Mouse (Mus musculus) heart, embryonic 14.5 days (tissue): ENCODE data around the gene Gatad2b. TPM values are rescaled to one million over a fixed set of nuclear protein-coding genes. Genes with fewer than 3 reads are reported as not detected.

Source experiments
- ATAC-seq: fragments of 200-750 bp; cut with Nextera tagmentation; 2 replicates; pipeline ENCODE4 v1.8.0; 2017; ENCODE audit warnings: low read depth, moderate TSS enrichment; ENCODE audit not compliant: insufficient number of reproducible peaks, insufficient read depth, low FRiP score
- H3K27ac ChIP-seq, 2 experiments: fragments of 200-500 bp in 1 of 2; fragments of 300-500 bp in 1 of 2; sonication (generic) in 1 of 2; replicated peaks in 1 of 2; 2 replicates each; pipeline ENCODE4 v1.5.1; 2012 to 2014; ENCODE audit warnings: low read depth in 2 of 2, low read length in 2 of 2, control low read depth in 1 of 2, mild to moderate bottlenecking in 1 of 2, mixed read lengths in 1 of 2; ENCODE audit not compliant: control insufficient read depth in 1 of 2, insufficient read depth in 1 of 2
- H3K27me3 ChIP-seq: fragments of 300-500 bp; sonication (generic); 2 replicates; pipeline ENCODE4 v1.6.1; 2014; ENCODE audit warnings: mild to moderate bottlenecking, low read length, control low read depth; ENCODE audit not compliant: control insufficient read depth, insufficient read depth
- H3K36me3 ChIP-seq: fragments of 300-500 bp; sonication (generic); 2 replicates; pipeline ENCODE4 v1.6.1; 2014; ENCODE audit warnings: mild to moderate bottlenecking, control low read depth, low read length, mixed read lengths; ENCODE audit not compliant: control insufficient read depth, insufficient read depth
- H3K4me1 ChIP-seq, 2 experiments: fragments of 200-500 bp in 1 of 2; fragments of 300-500 bp in 1 of 2; sonication (generic) in 1 of 2; 2 replicates each; pipeline ENCODE4 v1.6.1; 2012 to 2014; ENCODE audit warnings: low read length in 2 of 2, control low read depth in 1 of 2, mixed read lengths in 1 of 2; ENCODE audit not compliant: control insufficient read depth in 2 of 2, insufficient read depth in 2 of 2
- H3K4me2 ChIP-seq: fragments of 300-500 bp; sonication (generic); 2 replicates; pipeline ENCODE4 v1.6.1; 2014; ENCODE audit warnings: mild to moderate bottlenecking, low read length
- H3K4me3 ChIP-seq, 2 experiments: fragments of 200-500 bp in 1 of 2; fragments of 300-500 bp in 1 of 2; sonication (generic) in 1 of 2; 2 replicates each; pipeline ENCODE4 v1.5.1; 2012 to 2014; ENCODE audit warnings: low read length in 2 of 2, mild to moderate bottlenecking in 2 of 2, control low read depth in 1 of 2, low read depth in 1 of 2, moderate library complexity in 1 of 2; ENCODE audit not compliant: control insufficient read depth in 1 of 2, insufficient read depth in 1 of 2
- H3K9ac ChIP-seq: fragments of 300-500 bp; sonication (generic); 2 replicates; pipeline ENCODE4 v1.6.1; 2014; ENCODE audit warnings: mild to moderate bottlenecking, low read length
- H3K9me3 ChIP-seq: fragments of 300-500 bp; sonication (generic); 2 replicates; pipeline ENCODE4 v1.6.1; 2016; ENCODE audit warnings: low read length, control low read depth; ENCODE audit not compliant: control insufficient read depth
- WGBS: fragments of 180-500 bp; shearing (Covaris S2); extraction: QIAGEN DNeasy Blood & Tissue Kit; methylation state at CpG from one replicate; pipeline ENCODE4 v1.1.7; 2014; 5-methylcytosine and 5-hydroxymethylcytosine counted together
- polyA plus RNA-seq: library from polyadenylated mRNA; unstranded; fragments of >200 nt; fragmentation: Nextera tagmentation; extraction: Ambion mirVana; gene quantifications from 2 replicates; pipeline ENCODE4 v1.2.1, GENCODE M21; 2014

Gene Gatad2b
- polyA plus RNA-seq, 1 experiment from 2014 or later: 9.4 TPM

GRCm38 (mm10) chr3:90384851-90385375, 91.9 kb downstream of the Gatad2b start:
- 82% methylated on average over 7 of the region's 7 CpGs for WGBS
- peaks cover 5% of the 10 kb centered on the region; the same call in 1 of the 2 replicates for H3K36me3 ChIP-seq
- H3K9ac ChIP-seq: no peak overlapping the region
- H3K4me3 ChIP-seq: no peak overlapping the region
- H3K9me3 ChIP-seq: no peaks in the 10 kb centered on the region
- peaks cover 14 to 22% of the 10 kb centered on the region in 2 experiments for H3K4me1 ChIP-seq
- ATAC-seq: no peak
- H3K27me3 ChIP-seq: no peaks in the 10 kb centered on the region
- H3K4me2 ChIP-seq: no peak overlapping the region
- no peak overlapping the region for H3K27ac ChIP-seq

GRCm38 (mm10) chr3:90386817-90387216, 93.8 kb downstream of the Gatad2b start:
- WGBS: 96% methylated on average over 10 of the region's 10 CpGs
- peaks cover 11% of the 10 kb centered on the region for H3K36me3 ChIP-seq
- peaks cover 14 to 27% of the 10 kb centered on the region in 2 experiments for H3K4me1 ChIP-seq
- H3K9me3 ChIP-seq: no peaks in the 10 kb centered on the region
- ATAC-seq: no peak
- H3K27me3 ChIP-seq: no peaks in the 10 kb centered on the region
- H3K4me2 ChIP-seq: no peak overlapping the region
- no peak overlapping the region for H3K9ac ChIP-seq
- no peak overlapping the region for H3K27ac ChIP-seq
- H3K4me3 ChIP-seq: no peak overlapping the region

- H3K4me3 ChIP-seq: no peak overlapping the region
- WGBS: 31% methylated on average over 11 of the region's 11 CpGs
- no peak for ATAC-seq
- H3K36me3 ChIP-seq: peaks cover 17% of the 10 kb centered on the region
- H3K9me3 ChIP-seq: no peaks in the 10 kb centered on the region
- H3K4me1 ChIP-seq: peaks cover 14 to 27% of the 10 kb centered on the region in 2 experiments
- H3K9ac ChIP-seq: no peak overlapping the region
- no peaks in the 10 kb centered on the region for H3K27me3 ChIP-seq
- H3K4me2 ChIP-seq: peak overlapping the region; percentile 31; the same call in 1 of the 2 replicates
- no peak overlapping the region for H3K27ac ChIP-seq
Measured at GRCm38 (mm10) chr3:90387483-90387882, 94.5 kb downstream of the Gatad2b start.

GRCm38 (mm10) chr3:90388192-90388591, 95.2 kb downstream of the Gatad2b start:
- Histone ChIP-seq H3K36me3 (peaks cover 24% of the 10 kb centered on the region), H3K9ac (no peak overlapping the region; the same call in 1 of the 2 replicates), H3K27me3 (no peaks in the 10 kb centered on the region), H3K4me1 (peaks cover 14 to 27% of the 10 kb centered on the region in 2 experiments), H3K4me2 (peak overlapping the region; percentile 98), H3K27ac (no peak overlapping the region), H3K4me3 (no peak overlapping the region; a peak in 1 of 4 replicates), H3K9me3 (no peaks in the 10 kb centered on the region)
- 87% methylated on average over 4 of the region's 4 CpGs for WGBS
- no peak for ATAC-seq

- Histone ChIP-seq H3K4me3 (peak overlapping the region; percentile 59 to 70), H3K9me3 (no peaks in the 10 kb centered on the region), H3K36me3 (peaks cover 31% of the 10 kb centered on the region), H3K9ac (peak overlapping the region; percentile 69), H3K27me3 (no peaks in the 10 kb centered on the region), H3K4me1 (peaks cover 14 to 27% of the 10 kb centered on the region in 2 experiments), H3K4me2 (peak overlapping the region; percentile 98), H3K27ac (peak overlapping the region; percentile 53 to 64)
- 4% methylated on average over 53 of the region's 53 CpGs for WGBS
- ATAC-seq: peak; percentile 35; the same call in 1 of the 2 replicates
Measured at GRCm38 (mm10) chr3:90388726-90389510, 95.9 kb downstream of the Gatad2b start.

- Histone ChIP-seq H3K27me3 (no peaks in the 10 kb centered on the region), H3K4me2 (peak within 1 kb of the TSS; percentile 98), H3K4me1 (peaks cover 14 to 27% of the 10 kb centered on the region in 2 experiments), H3K36me3 (peaks cover 40% of the 10 kb centered on the region), H3K9me3 (no peaks in the 10 kb centered on the region), H3K9ac (peak within 1 kb of the TSS; percentile 69), H3K4me3 (peak within 1 kb of the TSS; percentile 59 to 70), H3K27ac (peak within 1 kb of the TSS; percentile 53 to 64)
- WGBS: 1% methylated on average over 54 of the region's 55 CpGs
- peak; percentile 58 for ATAC-seq
Measured at GRCm38 (mm10) chr3:90389511-90390490, 96.8 kb downstream of the Gatad2b start, which contains the start of gene Slc27a3. Slc27a3 (minus strand) TSS chr3:90389938.

- no peak overlapping the region for H3K4me3 ChIP-seq
- no peak overlapping the region for H3K4me2 ChIP-seq
- peaks cover 50% of the 10 kb centered on the region for H3K36me3 ChIP-seq
- no peak overlapping the region for H3K27ac ChIP-seq
- ATAC-seq: no peak
- no peaks in the 10 kb centered on the region for H3K27me3 ChIP-seq
- WGBS: 56% methylated on average over 4 of the region's 4 CpGs
- H3K9me3 ChIP-seq: no peaks in the 10 kb centered on the region
- no peak overlapping the region for H3K9ac ChIP-seq
- H3K4me1 ChIP-seq: peaks cover 14 to 27% of the 10 kb centered on the region in 2 experiments
Measured at GRCm38 (mm10) chr3:90391004-90391403, 98.0 kb downstream of the Gatad2b start.
